Mouse (Mus musculus): ENCODE data around the gene Txnl4b.

Gene Txnl4b

GRCm38 (mm10) chr8:109606725-109607124 lies 41.0 kb downstream of the Txnl4b start:
- DNase-seq, result no peak

DNA sequence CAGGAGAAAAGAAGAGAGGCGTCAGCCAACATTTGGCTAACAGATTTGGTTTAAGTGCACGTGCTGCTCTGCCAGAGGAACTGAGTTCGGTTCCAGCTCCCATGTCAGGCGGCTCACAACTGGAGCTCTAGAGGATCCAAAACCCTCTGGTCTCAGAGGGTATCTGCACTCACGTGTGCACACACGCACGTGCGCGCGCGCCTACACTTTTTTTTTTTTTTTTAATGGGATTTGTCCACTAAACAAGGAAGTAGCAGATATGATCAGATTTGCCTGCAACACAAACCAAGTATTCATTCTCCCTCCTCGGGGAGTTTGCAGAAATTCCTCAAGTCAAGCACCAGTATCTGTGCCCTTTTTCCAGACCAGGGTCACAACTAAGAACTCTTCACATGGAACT lies 42.0 kb downstream of the Txnl4b start:
- DNase-seq, result no peak

DNA sequence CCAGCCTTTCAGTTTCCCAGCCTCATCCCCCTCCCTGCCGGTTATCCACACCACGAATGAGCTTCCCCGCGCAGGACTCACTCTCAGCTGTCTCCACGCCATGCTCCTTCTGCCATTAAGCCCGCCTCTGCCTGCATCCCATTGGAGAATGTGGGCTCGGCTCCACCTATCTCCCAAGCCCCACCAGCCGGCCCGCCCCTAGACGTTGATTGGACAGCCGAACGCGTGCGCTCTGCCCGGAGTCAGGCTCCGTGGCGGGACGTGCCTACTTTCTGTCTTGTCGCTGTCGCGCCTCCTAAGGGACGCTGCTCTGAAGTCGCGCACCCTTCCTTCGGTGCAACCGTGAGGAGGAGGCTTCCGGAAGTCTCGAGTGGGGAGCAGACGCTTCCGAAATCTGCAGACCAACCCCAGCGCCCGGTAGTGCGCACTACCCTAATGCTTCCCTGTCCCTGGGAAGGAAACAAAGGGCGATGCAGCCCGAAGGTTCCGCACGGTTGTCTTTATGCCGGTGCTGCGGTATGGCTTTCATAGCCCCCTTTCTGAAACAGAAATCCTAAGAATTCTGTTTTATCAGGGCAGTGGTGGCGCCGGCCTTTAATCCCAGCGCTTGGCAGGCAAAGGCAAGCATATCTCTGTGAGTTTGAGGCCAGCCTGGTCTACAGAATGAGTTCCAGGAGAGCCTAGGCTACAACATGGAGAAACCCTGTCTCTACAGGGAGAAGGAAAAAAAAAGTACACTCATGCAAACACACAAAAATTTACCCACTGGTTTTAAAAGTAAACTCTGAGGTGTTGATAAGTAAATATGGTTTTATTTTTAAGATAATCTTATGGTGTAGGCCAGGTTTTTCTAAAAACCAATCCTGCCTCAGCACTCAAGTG lies 42.8 kb downstream of the Txnl4b start, which contains the start of gene Dhodh:
TSS of gene Dhodh (minus strand) at position 403 of the 882 bp plus-strand sequence.
- DNase-seq, result peak; percentile 98

DNA sequence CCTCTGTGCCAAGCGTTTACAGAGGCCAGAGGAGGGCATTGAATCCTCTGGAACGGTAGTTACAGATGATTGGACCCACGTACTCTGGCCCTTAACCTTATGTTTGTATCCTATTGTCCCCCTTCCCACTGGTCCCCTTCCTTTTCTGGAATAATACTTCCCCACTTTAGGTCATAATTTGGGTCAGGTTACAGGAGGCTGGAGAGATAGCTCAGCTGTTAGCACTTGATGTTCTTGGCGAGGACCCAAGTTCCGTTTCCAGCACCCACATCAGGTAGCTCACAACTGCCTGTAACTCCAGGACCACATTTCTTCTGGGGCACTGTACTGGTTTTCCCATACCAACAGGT lies 43.4 kb downstream of the Txnl4b start:
- peak; percentile 25 for DNase-seq

DNA sequence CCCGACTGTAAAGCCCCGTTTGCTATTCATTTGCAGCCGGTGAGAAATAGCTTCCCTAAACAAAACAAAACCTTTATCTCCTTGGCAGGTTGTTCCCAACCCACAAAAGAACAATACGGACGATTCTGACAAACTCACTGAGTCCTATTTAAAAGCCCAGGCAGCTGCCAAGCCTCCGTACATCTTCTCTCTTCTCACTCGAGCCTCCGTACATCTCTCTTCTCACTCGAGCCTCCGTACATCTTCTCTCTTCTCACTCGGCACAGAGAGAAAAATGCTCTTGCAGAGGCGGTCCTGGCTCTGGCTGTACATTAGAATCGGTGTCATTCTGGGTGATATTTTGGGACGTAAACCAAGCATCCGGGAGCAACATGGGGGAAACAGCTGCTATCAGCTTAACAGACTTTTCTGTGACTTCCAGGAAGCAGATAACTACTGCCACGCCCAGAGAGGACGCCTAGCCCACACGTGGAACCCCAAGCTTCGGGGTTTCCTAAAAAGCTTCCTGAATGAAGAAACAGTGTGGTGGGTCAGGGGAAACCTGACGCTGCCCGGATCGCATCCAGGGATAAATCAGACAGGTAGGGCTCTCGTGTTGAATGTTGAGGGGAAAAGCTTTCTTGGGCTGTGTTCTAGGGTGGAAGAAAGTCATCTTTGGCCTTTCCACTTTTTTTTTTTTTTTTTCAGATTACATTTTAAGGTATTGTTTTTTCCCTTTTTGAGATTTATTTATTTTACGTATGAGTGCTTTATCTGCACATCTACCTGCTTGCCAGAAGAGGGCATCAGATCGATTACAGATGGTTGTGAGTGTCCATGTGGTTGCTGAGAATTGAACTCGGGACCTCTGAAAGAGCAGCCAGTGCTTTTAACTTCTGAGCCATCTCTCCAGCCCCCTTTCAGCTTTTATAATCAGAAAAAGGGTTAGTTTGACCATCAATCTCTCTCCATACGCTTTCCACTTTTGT lies 48.8 kb downstream of the Txnl4b start, which contains the start of gene Pkd1l3:
TSS of gene Pkd1l3 (plus strand) at position 275 of the 968 bp plus-strand sequence.
- no peak for DNase-seq

- DNase-seq, result no peak
These were observed 49.9 kb downstream of the Txnl4b start for GRCm38 (mm10) chr8:109615569-109615968.
